ENCODE assay signal across 10 mouse cellular contexts in the genomic region with DNA sequence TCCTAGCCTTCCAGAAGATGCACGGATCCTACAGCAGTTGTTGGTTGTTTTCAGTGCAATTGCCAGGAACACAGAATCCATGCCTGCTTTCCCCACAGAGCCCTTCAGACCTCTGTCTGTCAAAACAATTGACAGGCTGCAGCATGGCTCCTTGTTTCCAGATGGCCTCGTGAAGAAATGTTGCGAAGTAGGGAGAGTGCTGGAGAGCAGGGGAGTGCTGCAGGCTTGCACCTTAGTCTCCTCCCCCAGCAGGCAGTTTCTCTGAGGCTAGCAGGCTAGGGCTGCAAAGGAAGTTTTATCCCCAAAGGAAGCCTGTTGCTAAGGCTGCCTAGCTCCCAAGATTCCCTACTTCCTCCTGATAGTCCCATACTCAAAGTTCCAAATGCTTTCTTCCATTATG.
A peak's percentile ranks its signal among the peaks of the same experiment; 100 is the strongest.
DNase-seq lines count a peak whose midpoint lies in the region; ATAC-seq and TF ChIP-seq lines count a peak whose summit lies in the region.
"Had no signal": no experiment of that assay in that cellular context is flagged by ENCODE, and none has a peak within 500 bp of the region (broad histone marks: within the 10 kb centered on the region; RNA-seq: fewer than 3 reads in every experiment).

No protein-coding gene starts in this region.

- no peak for TF ChIP-seq EP300 in stomach, postnatal 0 days (optimal IDR thresholded peaks at IDR 0.05)

- peak; percentile 71 for ATAC-seq in forebrain, embryonic 15.5 days (replicated peaks)
- ATAC-seq in stomach, embryonic 14.5 days (ENCODE audit: insufficient number of reproducible peaks, insufficient read depth, low FRiP score, low read depth) = no peak
- ATAC-seq in stomach, postnatal 0 days (ENCODE audit: low FRiP score, low TSS enrichment) = no peak
- no peak; the same call in 1 of the 2 replicates for ATAC-seq in heart, embryonic 12.5 days (ENCODE audit: insufficient number of reproducible peaks, low FRiP score)

- H3K27ac ChIP-seq in forebrain, embryonic 15.5 days (replicated peaks) = no peak overlapping the region
- no peak overlapping the region for H3K27ac ChIP-seq in forebrain, embryonic 10.5 days
- H3K27ac ChIP-seq in stomach, embryonic 14.5 days (ENCODE audit: low read length) = peak overlapping the region; percentile 6; the same call in 1 of the 2 replicates
- no peak overlapping the region for H3K27ac ChIP-seq in stomach, postnatal 0 days (replicated peaks)
- no peak overlapping the region for H3K27ac ChIP-seq in heart, embryonic 12.5 days (ENCODE audit: poor library complexity, severe bottlenecking)

- H3K27me3 ChIP-seq in forebrain, embryonic 15.5 days = no peaks in the 10 kb centered on the region
- H3K27me3 ChIP-seq in forebrain, embryonic 10.5 days (ENCODE audit: poor library complexity, severe bottlenecking) = no peaks in the 10 kb centered on the region
- H3K27me3 ChIP-seq in stomach, embryonic 14.5 days (ENCODE audit: control insufficient read depth, insufficient read depth, low read length) = no peaks in the 10 kb centered on the region
- H3K27me3 ChIP-seq in stomach, postnatal 0 days (ENCODE audit: control insufficient read depth, insufficient read depth, low read length) = no peaks in the 10 kb centered on the region
- no peaks in the 10 kb centered on the region for H3K27me3 ChIP-seq in heart, embryonic 12.5 days (replicated peaks)

- TF ChIP-seq CTCF in stomach, postnatal 0 days (IDR thresholded peaks at IDR 0.05; ENCODE audit: low read depth) = no peak

- no peak for DNase-seq in forebrain, embryonic 10.5 days (ENCODE audit: extremely low spot score, low spot score)
- DNase-seq in stomach, postnatal 0 days (ENCODE audit: low spot score) = no peak
- DNase-seq in yolk sac, embryonic 10.5 days (ENCODE audit: low spot score) = peak; percentile 21
- no peak for DNase-seq in right cerebral cortex, postnatal 14 days
- no peak for DNase-seq in left cerebral cortex, adult 11 months (ENCODE audit: low spot score)
- DNase-seq: lung, postnatal 14 days had no signal

- H3K4me1 ChIP-seq in forebrain, embryonic 15.5 days = peaks cover 9% of the 10 kb centered on the region
- H3K4me1 ChIP-seq in forebrain, embryonic 10.5 days = peaks cover 9% of the 10 kb centered on the region
- peaks cover 3% of the 10 kb centered on the region; the same call in 1 of the 2 replicates for H3K4me1 ChIP-seq in stomach, embryonic 14.5 days (ENCODE audit: control insufficient read depth, insufficient read depth, low read length)
- no peaks in the 10 kb centered on the region for H3K4me1 ChIP-seq in stomach, postnatal 0 days (replicated peaks; ENCODE audit: control insufficient read depth, insufficient read depth)
- H3K4me1 ChIP-seq in heart, embryonic 12.5 days (replicated peaks) = peaks cover 9% of the 10 kb centered on the region

- no peak overlapping the region for H3K4me3 ChIP-seq in forebrain, embryonic 15.5 days
- H3K4me3 ChIP-seq in forebrain, embryonic 10.5 days = no peak overlapping the region
- H3K4me3 ChIP-seq in stomach, embryonic 14.5 days (ENCODE audit: low read depth, low read length) = no peak overlapping the region
- no peak overlapping the region for H3K4me3 ChIP-seq in stomach, postnatal 0 days (ENCODE audit: low read depth, low read length)
- no peak overlapping the region for H3K4me3 ChIP-seq in heart, embryonic 12.5 days
- H3K4me3 ChIP-seq: erythroblast, embryonic 14.5 days had no signal

- H3K4me2 ChIP-seq in forebrain, embryonic 15.5 days (replicated peaks) = no peak overlapping the region
- H3K4me2 ChIP-seq in stomach, embryonic 14.5 days (replicated peaks; ENCODE audit: low read depth, low read length) = no peak overlapping the region; the same call in 1 of the 2 replicates
- H3K4me2 ChIP-seq in stomach, postnatal 0 days (replicated peaks; ENCODE audit: low read depth) = no peak overlapping the region
- peak overlapping the region; percentile 3; the same call in 1 of the 2 replicates for H3K4me2 ChIP-seq in heart, embryonic 12.5 days

- no peaks in the 10 kb centered on the region for H3K36me3 ChIP-seq in forebrain, embryonic 15.5 days
- H3K36me3 ChIP-seq in forebrain, embryonic 10.5 days (replicated peaks) = no peaks in the 10 kb centered on the region
- H3K36me3 ChIP-seq in stomach, embryonic 14.5 days (ENCODE audit: control insufficient read depth, insufficient read depth, low read length) = no peaks in the 10 kb centered on the region
- H3K36me3 ChIP-seq in stomach, postnatal 0 days (ENCODE audit: control insufficient read depth, insufficient read depth, low read length) = no peaks in the 10 kb centered on the region
- H3K36me3 ChIP-seq in heart, embryonic 12.5 days = no peaks in the 10 kb centered on the region

- no peak overlapping the region for H3K9ac ChIP-seq in forebrain, embryonic 15.5 days (replicated peaks)
- no peak overlapping the region for H3K9ac ChIP-seq in stomach, embryonic 14.5 days (replicated peaks; ENCODE audit: low read depth, low read length)
- H3K9ac ChIP-seq in stomach, postnatal 0 days (ENCODE audit: low read length) = no peak overlapping the region
- H3K9ac ChIP-seq in heart, embryonic 12.5 days = no peak overlapping the region

- WGBS in forebrain, embryonic 15.5 days = 5% methylated on average over 3 of the region's 3 CpGs
- 19% methylated on average over 3 of the region's 3 CpGs for WGBS in forebrain, embryonic 10.5 days
- WGBS in stomach, embryonic 14.5 days = 16% methylated on average over 3 of the region's 3 CpGs
- 10% methylated on average over 3 of the region's 3 CpGs for WGBS in stomach, postnatal 0 days
- WGBS in heart, embryonic 12.5 days = 3% methylated on average over 3 of the region's 3 CpGs

- no peaks in the 10 kb centered on the region for H3K9me3 ChIP-seq in forebrain, embryonic 15.5 days
- no peaks in the 10 kb centered on the region for H3K9me3 ChIP-seq in forebrain, embryonic 10.5 days
- no peaks in the 10 kb centered on the region for H3K9me3 ChIP-seq in stomach, embryonic 14.5 days (ENCODE audit: control insufficient read depth, low read depth, low read length)
- no peaks in the 10 kb centered on the region for H3K9me3 ChIP-seq in stomach, postnatal 0 days (ENCODE audit: control insufficient read depth, low read length)
- no peaks in the 10 kb centered on the region for H3K9me3 ChIP-seq in heart, embryonic 12.5 days (replicated peaks)
